ENCODE assay signal across 9 mouse cellular contexts in genomic region chr8:119603771-119604170, GRCm38 (mm10). TPM values are rescaled to one million over a fixed set of nuclear protein-coding genes. Genes with fewer than 3 reads are reported as not detected.
DNase-seq lines count a peak whose midpoint lies in the region; ATAC-seq and TF ChIP-seq lines count a peak whose summit lies in the region.
"Had no signal": no experiment of that assay in that cellular context is flagged by ENCODE, and none has a peak within 500 bp of the region (broad histone marks: within the 10 kb centered on the region; RNA-seq: fewer than 3 reads in every experiment).

No protein-coding gene starts in this region.

- no peaks in the 10 kb centered on the region for H3K27me3 ChIP-seq in heart, embryonic 15.5 days
- H3K27me3 ChIP-seq in embryonic facial prominence, embryonic 14.5 days (replicated peaks; ENCODE audit: control insufficient read depth, insufficient read depth, low read length) = no peaks in the 10 kb centered on the region
- no peaks in the 10 kb centered on the region for H3K27me3 ChIP-seq in intestine, embryonic 16.5 days (replicated peaks; ENCODE audit: control insufficient read depth, insufficient read depth, low read length)
- no peaks in the 10 kb centered on the region for H3K27me3 ChIP-seq in neural tube, embryonic 12.5 days (replicated peaks)

- DNase-seq in heart, postnatal 36 days = no peak
- DNase-seq in embryonic facial prominence, embryonic 14.5 days (ENCODE audit: low spot score) = no peak
- no peak for DNase-seq in layer of hippocampus, adult 2 months (ENCODE audit: low spot score in 2 of 2)
- no peak for DNase-seq in layer of hippocampus, adult 9-11 months
- no peak for DNase-seq in urinary bladder, adult 18-20 months (ENCODE audit: low spot score in 2 of 2)
- DNase-seq: cerebellum, postnatal 14 days had no signal

- peaks cover 15% of the 10 kb centered on the region for H3K4me1 ChIP-seq in heart, embryonic 15.5 days (replicated peaks)
- peaks cover 4% of the 10 kb centered on the region; the same call in 1 of the 2 replicates for H3K4me1 ChIP-seq in embryonic facial prominence, embryonic 14.5 days (ENCODE audit: control insufficient read depth, insufficient read depth, low read length)
- H3K4me1 ChIP-seq in intestine, embryonic 16.5 days (ENCODE audit: control insufficient read depth, insufficient read depth, low read length) = peaks cover 11% of the 10 kb centered on the region
- peaks cover 12% of the 10 kb centered on the region for H3K4me1 ChIP-seq in neural tube, embryonic 12.5 days

- no peaks in the 10 kb centered on the region for H3K9me3 ChIP-seq in heart, embryonic 15.5 days (replicated peaks)
- H3K9me3 ChIP-seq in embryonic facial prominence, embryonic 14.5 days (ENCODE audit: control insufficient read depth, low read length) = no peaks in the 10 kb centered on the region; the same call in 1 of the 2 replicates
- H3K9me3 ChIP-seq in intestine, embryonic 16.5 days (ENCODE audit: control insufficient read depth, low read length) = 0 out of 2 replicates have a peak, but pooled peaks cover under 1% of the 10 kb centered on the region
- no peaks in the 10 kb centered on the region for H3K9me3 ChIP-seq in neural tube, embryonic 12.5 days

- intact Hi-C loops in heart, postnatal 36 days (cut with DNase I) = loop anchor here (2.0 to 5.0 kb wide), 4 partner anchors 29 to 163 kb away; partner anchors contain the start of genes Dnaaf1, Hsdl1 and Mbtps1

- ATAC-seq in heart, embryonic 15.5 days (replicated peaks; ENCODE audit: insufficient number of reproducible peaks, insufficient read depth, low FRiP score, low read depth) = no peak
- ATAC-seq in embryonic facial prominence, embryonic 14.5 days (ENCODE audit: low read depth) = no peak
- no peak for ATAC-seq in intestine, embryonic 16.5 days
- ATAC-seq in neural tube, embryonic 12.5 days (ENCODE audit: low FRiP score, low read depth) = no peak

- TF ChIP-seq CTCF in layer of hippocampus, adult 2 months (conservative IDR thresholded peaks at IDR 0.05) = no peak

- WGBS in heart, embryonic 15.5 days = 91% methylated on average over 4 of the region's 4 CpGs
- WGBS in embryonic facial prominence, embryonic 14.5 days = 92% methylated on average over 4 of the region's 4 CpGs
- 92% methylated on average over 4 of the region's 4 CpGs for WGBS in intestine, embryonic 16.5 days
- WGBS in neural tube, embryonic 12.5 days = 91% methylated on average over 4 of the region's 4 CpGs

- no peak overlapping the region for H3K27ac ChIP-seq in heart, embryonic 15.5 days
- H3K27ac ChIP-seq in embryonic facial prominence, embryonic 14.5 days (replicated peaks; ENCODE audit: low read depth, low read length) = no peak overlapping the region
- H3K27ac ChIP-seq in intestine, embryonic 16.5 days (ENCODE audit: low read length) = no peak overlapping the region
- H3K27ac ChIP-seq in neural tube, embryonic 12.5 days = no peak overlapping the region
- H3K27ac ChIP-seq in layer of hippocampus, adult 2 months = no peak overlapping the region

- H3K36me3 ChIP-seq in heart, embryonic 15.5 days = peaks cover 35% of the 10 kb centered on the region
- peaks cover 39% of the 10 kb centered on the region for H3K36me3 ChIP-seq in embryonic facial prominence, embryonic 14.5 days (ENCODE audit: control insufficient read depth, insufficient read depth, low read length)
- H3K36me3 ChIP-seq in intestine, embryonic 16.5 days (ENCODE audit: control insufficient read depth, insufficient read depth, low read length) = peaks cover 15% of the 10 kb centered on the region; the same call in 1 of the 2 replicates
- H3K36me3 ChIP-seq in neural tube, embryonic 12.5 days = peaks cover 39% of the 10 kb centered on the region

- peak overlapping the region; percentile 86; the same call in 1 of the 2 replicates for H3K4me3 ChIP-seq in heart, embryonic 15.5 days
- H3K4me3 ChIP-seq in embryonic facial prominence, embryonic 14.5 days (ENCODE audit: low read depth, low read length) = peak overlapping the region; percentile 74
- peak overlapping the region; percentile 71 for H3K4me3 ChIP-seq in intestine, embryonic 16.5 days (ENCODE audit: low read length)
- H3K4me3 ChIP-seq in neural tube, embryonic 12.5 days = peak overlapping the region; percentile 67; the same call in 1 of the 2 replicates
- H3K4me3 ChIP-seq in layer of hippocampus, adult 2 months = no peak overlapping the region

- no peak overlapping the region for H3K9ac ChIP-seq in heart, embryonic 15.5 days
- peak overlapping the region; percentile 83 for H3K9ac ChIP-seq in embryonic facial prominence, embryonic 14.5 days (ENCODE audit: low read depth, low read length)
- H3K9ac ChIP-seq in intestine, embryonic 16.5 days (ENCODE audit: low read depth, low read length) = peak overlapping the region; percentile 83
- H3K9ac ChIP-seq in neural tube, embryonic 12.5 days = peak overlapping the region; percentile 70

- peak overlapping the region; percentile 83 for H3K4me2 ChIP-seq in heart, embryonic 15.5 days
- peak overlapping the region; percentile 77; the same call in 1 of the 2 replicates for H3K4me2 ChIP-seq in embryonic facial prominence, embryonic 14.5 days (ENCODE audit: low read depth, low read length)
- peak overlapping the region; percentile 81 for H3K4me2 ChIP-seq in intestine, embryonic 16.5 days (ENCODE audit: low read depth, low read length)
- peak overlapping the region; percentile 91 for H3K4me2 ChIP-seq in neural tube, embryonic 12.5 days (replicated peaks)

RNA-seq across cellular contexts. Expression of gene Taf1c, which starts 1.3 kb away (rescaled TPM):
- polyA plus RNA-seq in heart, embryonic 15.5 days (2015; fragmentation: Nextera tagmentation; extraction: Ambion mirVana) = 4.1 and 8.8 TPM in 2 replicates
- total RNA-seq in heart, postnatal 36 days (2021) = 1 to 10 TPM; 3.6 to 3.8 TPM
- 7.9 and 11.3 TPM in 2 replicates for polyA plus RNA-seq in embryonic facial prominence, embryonic 14.5 days (2014; fragmentation: Nextera tagmentation; extraction: Ambion mirVana)
- 11.6 and 11.9 TPM in 2 replicates for polyA plus RNA-seq in intestine, embryonic 16.5 days (2015; fragmentation: Nextera tagmentation; extraction: Ambion mirVana)
- polyA plus RNA-seq in neural tube, embryonic 12.5 days (2016; fragmentation: Nextera tagmentation; extraction: Ambion mirVana) = 15.8 and 16.7 TPM in 2 replicates
- 10 to 100 TPM; 10.8 to 11.1 TPM for total RNA-seq in layer of hippocampus, adult 2 months (2021)

RNA-seq across cellular contexts. Expression of gene Adad2, which starts 8.8 kb away (rescaled TPM):
- polyA plus RNA-seq in heart, embryonic 15.5 days (2015; fragmentation: Nextera tagmentation; extraction: Ambion mirVana) = not detected in 2 replicates
- not detected for total RNA-seq in heart, postnatal 36 days (2021)
- 0.14 and 0.17 TPM in 2 replicates for polyA plus RNA-seq in embryonic facial prominence, embryonic 14.5 days (2014; fragmentation: Nextera tagmentation; extraction: Ambion mirVana)
- 0.09 TPM in 1 of 2 replicates, not detected in the other for polyA plus RNA-seq in intestine, embryonic 16.5 days (2015; fragmentation: Nextera tagmentation; extraction: Ambion mirVana)
- 0.10 TPM in 2 replicates for polyA plus RNA-seq in neural tube, embryonic 12.5 days (2016; fragmentation: Nextera tagmentation; extraction: Ambion mirVana)
- under 1 TPM; 0.47 to 0.87 TPM for total RNA-seq in layer of hippocampus, adult 2 months (2021)

RNA-seq across cellular contexts. Expression of gene Dnaaf1, which starts 28.7 kb away (rescaled TPM):
- 0.16 and 0.27 TPM in 2 replicates for polyA plus RNA-seq in heart, embryonic 15.5 days (2015; fragmentation: Nextera tagmentation; extraction: Ambion mirVana)
- total RNA-seq in heart, postnatal 36 days (2021) = not detected
- 0.83 and 2.5 TPM in 2 replicates for polyA plus RNA-seq in embryonic facial prominence, embryonic 14.5 days (2014; fragmentation: Nextera tagmentation; extraction: Ambion mirVana)
- polyA plus RNA-seq in intestine, embryonic 16.5 days (2015; fragmentation: Nextera tagmentation; extraction: Ambion mirVana) = 2.6 and 3.5 TPM in 2 replicates
- 0.08 TPM in 1 of 2 replicates, not detected in the other for polyA plus RNA-seq in neural tube, embryonic 12.5 days (2016; fragmentation: Nextera tagmentation; extraction: Ambion mirVana)
- under 1 TPM; 0.32 to 0.38 TPM for total RNA-seq in layer of hippocampus, adult 2 months (2021)

RNA-seq across cellular contexts. Expression of gene Hsdl1, which starts 28.8 kb away (rescaled TPM):
- 25.4 and 39.8 TPM in 2 replicates for polyA plus RNA-seq in heart, embryonic 15.5 days (2015; fragmentation: Nextera tagmentation; extraction: Ambion mirVana)
- 10 to 100 TPM; 19.1 to 21.1 TPM for total RNA-seq in heart, postnatal 36 days (2021)
- polyA plus RNA-seq in embryonic facial prominence, embryonic 14.5 days (2014; fragmentation: Nextera tagmentation; extraction: Ambion mirVana) = 34.0 and 37.1 TPM in 2 replicates
- polyA plus RNA-seq in intestine, embryonic 16.5 days (2015; fragmentation: Nextera tagmentation; extraction: Ambion mirVana) = 32.3 and 33.3 TPM in 2 replicates
- 94.2 and 100 TPM in 2 replicates for polyA plus RNA-seq in neural tube, embryonic 12.5 days (2016; fragmentation: Nextera tagmentation; extraction: Ambion mirVana)
- 10 to 100 TPM; 43.9 to 51.2 TPM for total RNA-seq in layer of hippocampus, adult 2 months (2021)

RNA-seq across cellular contexts. Expression of gene Kcng4, which starts 31.7 kb away (rescaled TPM):
- polyA plus RNA-seq in heart, embryonic 15.5 days (2015; fragmentation: Nextera tagmentation; extraction: Ambion mirVana) = 0.05 TPM in 1 of 2 replicates, not detected in the other
- under 1 TPM; 0.11 to 0.22 TPM for total RNA-seq in heart, postnatal 36 days (2021)
- 0.28 and 0.48 TPM in 2 replicates for polyA plus RNA-seq in embryonic facial prominence, embryonic 14.5 days (2014; fragmentation: Nextera tagmentation; extraction: Ambion mirVana)
- polyA plus RNA-seq in intestine, embryonic 16.5 days (2015; fragmentation: Nextera tagmentation; extraction: Ambion mirVana) = 0.23 TPM in 2 replicates
- polyA plus RNA-seq in neural tube, embryonic 12.5 days (2016; fragmentation: Nextera tagmentation; extraction: Ambion mirVana) = 0.10 and 0.18 TPM in 2 replicates
- 1 to 10 TPM; 2.6 to 3.1 TPM for total RNA-seq in layer of hippocampus, adult 2 months (2021)
